Mouse (Mus musculus): Measurements from ENCODE around the gene Ermap. TPM values are rescaled to one million over a fixed set of nuclear protein-coding genes. Genes with fewer than 3 reads are reported as not detected.

The Ermap gene
- polyA plus RNA-seq, 1 experiment from 2014 or later, result 0.33 TPM

DNA sequence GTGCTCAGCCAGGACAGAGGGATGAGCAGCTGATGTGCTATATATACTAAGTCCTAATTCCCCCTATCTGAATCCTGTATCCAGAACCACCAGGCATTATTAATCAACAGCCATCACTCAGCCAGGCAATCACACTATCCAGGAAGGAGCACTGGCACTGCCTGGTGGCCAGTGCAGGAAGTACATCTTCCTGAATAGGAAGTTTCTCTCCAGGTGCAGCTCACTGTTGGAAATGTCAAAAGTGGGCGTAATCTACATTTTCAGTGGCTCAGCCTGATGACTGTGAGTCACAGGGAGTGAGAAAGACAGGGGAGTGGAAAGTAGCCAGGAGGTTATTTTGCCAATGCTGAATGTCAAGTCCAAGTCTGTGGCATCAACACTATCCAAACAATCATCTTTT, 33.9 kb upstream of the Ermap start:
- Histone ChIP-seq H3K4me3 (ENCODE audit: low read length) (no peak overlapping the region), H3K36me3 (ENCODE audit: control insufficient read depth, insufficient read depth, low read length) (peaks cover 23% of the 10 kb centered on the region), H3K27ac (ENCODE audit: low read depth, low read length) (no peak overlapping the region), H3K4me1 (ENCODE audit: control insufficient read depth, insufficient read depth, low read depth, low read length) (no peaks in the 10 kb centered on the region), H3K9me3 (ENCODE audit: control insufficient read depth, low read length) (no peaks in the 10 kb centered on the region), H3K4me2 (ENCODE audit: low read length) (no peak overlapping the region), H3K9ac (ENCODE audit: low read depth, low read length) (no peak overlapping the region), H3K27me3 (replicated peaks; ENCODE audit: control insufficient read depth, insufficient read depth, low read length) (no peaks in the 10 kb centered on the region)
- ATAC-seq, result no peak
- WGBS, result 86% methylated on average over 1 of the region's 1 CpGs

DNA sequence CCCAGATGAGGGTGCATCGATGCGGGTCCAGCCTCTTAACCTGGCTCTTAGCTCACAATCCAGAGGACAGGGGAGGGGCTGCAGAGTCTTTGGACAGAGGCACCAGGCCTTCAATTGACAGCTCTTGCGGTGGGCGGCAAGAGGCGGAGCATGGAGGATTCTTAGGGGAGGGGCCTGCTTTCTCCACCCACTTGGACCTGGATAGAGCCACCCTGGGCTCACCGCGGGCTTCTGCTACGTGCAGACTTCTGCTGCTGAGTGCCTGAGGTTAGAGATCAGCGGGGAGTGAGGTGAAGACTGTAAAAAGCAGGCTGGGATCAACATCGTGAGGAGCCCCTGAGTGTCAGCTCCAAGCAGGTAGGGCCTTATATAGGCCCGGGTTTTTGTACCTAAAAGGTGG, 28.4 kb upstream of the Ermap start, which contains the start of gene Tmem269:
Gene Tmem269, minus strand, starts transcription at position 49 of the 400 bp plus-strand sequence.
- WGBS, result 10% methylated on average over 11 of the region's 11 CpGs
- ATAC-seq, result peak; percentile 35

DNA sequence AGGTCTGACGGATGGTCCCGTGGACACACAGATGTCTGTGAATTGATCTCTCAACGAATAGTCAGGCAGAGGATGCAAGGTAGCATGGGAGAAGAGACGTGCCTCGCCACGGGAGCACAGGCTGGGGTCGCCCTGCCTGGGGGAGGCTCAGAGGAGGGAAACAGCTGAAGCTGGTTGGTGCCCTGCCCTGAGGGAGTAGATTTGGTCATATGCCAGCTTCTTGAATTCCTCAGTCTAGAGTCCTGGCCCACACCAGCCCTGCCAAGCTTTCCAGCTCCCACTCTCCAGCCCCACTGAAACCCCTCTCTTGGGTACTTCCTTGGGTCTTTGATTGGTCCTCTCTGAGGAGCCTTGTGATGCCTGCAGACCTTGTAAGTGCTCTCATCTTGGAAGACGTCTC, 26.9 kb upstream of the Ermap start:
- Histone ChIP-seq H3K36me3 (ENCODE audit: control insufficient read depth, insufficient read depth, low read length) (no peaks in the 10 kb centered on the region), H3K4me3 (ENCODE audit: low read length) (no peak overlapping the region), H3K4me1 (ENCODE audit: control insufficient read depth, insufficient read depth, low read depth, low read length) (no peaks in the 10 kb centered on the region), H3K27me3 (replicated peaks; ENCODE audit: control insufficient read depth, insufficient read depth, low read length) (no peaks in the 10 kb centered on the region), H3K4me2 (ENCODE audit: low read length) (no peak overlapping the region), H3K27ac (ENCODE audit: low read depth, low read length) (no peak overlapping the region), H3K9ac (ENCODE audit: low read depth, low read length) (no peak overlapping the region), H3K9me3 (ENCODE audit: control insufficient read depth, low read length) (no peaks in the 10 kb centered on the region)
- 63% methylated on average over 8 of the region's 8 CpGs for WGBS
- ATAC-seq, result no peak

More for the DNA sequence above, 28.4 kb upstream of the Ermap start, which contains the start of gene Tmem269:
- Histone ChIP-seq H3K27me3 (replicated peaks; ENCODE audit: control insufficient read depth, insufficient read depth, low read length) (no peaks in the 10 kb centered on the region), H3K36me3 (ENCODE audit: control insufficient read depth, insufficient read depth, low read length) (no peaks in the 10 kb centered on the region), H3K4me3 (ENCODE audit: low read length) (no peak within 1 kb of the TSS), H3K9ac (ENCODE audit: low read depth, low read length) (no peak within 1 kb of the TSS), H3K9me3 (ENCODE audit: control insufficient read depth, low read length) (no peaks in the 10 kb centered on the region), H3K4me1 (ENCODE audit: control insufficient read depth, insufficient read depth, low read depth, low read length) (no peaks in the 10 kb centered on the region), H3K4me2 (ENCODE audit: low read length) (no peak within 1 kb of the TSS), H3K27ac (ENCODE audit: low read depth, low read length) (no peak within 1 kb of the TSS)

DNA sequence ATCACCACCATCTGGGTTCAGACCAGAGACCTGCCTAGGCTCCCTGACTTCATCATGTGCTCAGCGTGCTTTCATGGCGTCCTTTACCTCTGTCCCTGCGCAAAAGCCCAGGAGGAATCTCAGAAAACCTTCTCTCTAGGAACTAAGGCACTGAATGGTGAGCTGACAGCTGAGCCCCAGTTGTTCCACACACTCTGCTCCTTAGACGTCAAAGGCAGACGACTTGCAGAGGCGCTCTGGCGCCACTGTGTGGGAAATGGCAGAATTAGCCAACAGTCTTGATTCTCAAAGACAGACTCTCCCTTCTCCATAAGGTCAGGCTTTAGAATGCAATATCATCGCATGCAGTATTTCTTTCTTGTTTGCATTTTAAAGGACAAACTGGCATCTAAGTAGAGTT, 14.9 kb upstream of the Ermap start:
- ATAC-seq, result peak; percentile 80
- WGBS, result 17% methylated on average over 8 of the region's 8 CpGs
- H3K4me1 ChIP-seq (ENCODE audit: control insufficient read depth, insufficient read depth, low read depth, low read length), result no peaks in the 10 kb centered on the region
- H3K36me3 ChIP-seq (ENCODE audit: control insufficient read depth, insufficient read depth, low read length), result peaks cover 6% of the 10 kb centered on the region
- no peaks in the 10 kb centered on the region for H3K9me3 ChIP-seq (ENCODE audit: control insufficient read depth, low read length)
- H3K27me3 ChIP-seq (replicated peaks; ENCODE audit: control insufficient read depth, insufficient read depth, low read length), result no peaks in the 10 kb centered on the region
- no peak overlapping the region for H3K27ac ChIP-seq (ENCODE audit: low read depth, low read length)
- H3K4me2 ChIP-seq (ENCODE audit: low read length), result no peak overlapping the region
- no peak overlapping the region for H3K9ac ChIP-seq (ENCODE audit: low read depth, low read length)
- no peak overlapping the region for H3K4me3 ChIP-seq (ENCODE audit: low read length)

DNA sequence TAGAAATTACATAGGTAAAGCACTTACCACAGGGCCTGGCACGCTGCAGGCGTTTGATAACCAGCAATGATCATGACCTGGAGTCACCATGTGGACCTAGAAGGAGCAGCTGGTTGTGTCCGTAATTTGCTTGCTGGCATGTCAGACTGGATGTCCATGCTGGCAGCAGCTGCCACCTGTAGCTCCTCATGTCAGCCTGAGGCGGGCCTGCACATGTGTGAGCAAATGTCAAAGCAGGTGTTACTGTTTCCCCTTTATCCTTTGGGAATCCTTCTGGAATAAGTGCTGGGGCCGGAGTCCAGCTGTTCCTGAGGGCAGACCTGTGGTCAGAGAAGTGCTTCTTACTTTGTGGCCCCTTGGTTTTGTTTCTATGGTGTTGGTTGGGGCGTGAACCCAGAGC, 8.3 kb upstream of the Ermap start:
- H3K9ac ChIP-seq (ENCODE audit: low read depth, low read length), result no peak overlapping the region

DNA sequence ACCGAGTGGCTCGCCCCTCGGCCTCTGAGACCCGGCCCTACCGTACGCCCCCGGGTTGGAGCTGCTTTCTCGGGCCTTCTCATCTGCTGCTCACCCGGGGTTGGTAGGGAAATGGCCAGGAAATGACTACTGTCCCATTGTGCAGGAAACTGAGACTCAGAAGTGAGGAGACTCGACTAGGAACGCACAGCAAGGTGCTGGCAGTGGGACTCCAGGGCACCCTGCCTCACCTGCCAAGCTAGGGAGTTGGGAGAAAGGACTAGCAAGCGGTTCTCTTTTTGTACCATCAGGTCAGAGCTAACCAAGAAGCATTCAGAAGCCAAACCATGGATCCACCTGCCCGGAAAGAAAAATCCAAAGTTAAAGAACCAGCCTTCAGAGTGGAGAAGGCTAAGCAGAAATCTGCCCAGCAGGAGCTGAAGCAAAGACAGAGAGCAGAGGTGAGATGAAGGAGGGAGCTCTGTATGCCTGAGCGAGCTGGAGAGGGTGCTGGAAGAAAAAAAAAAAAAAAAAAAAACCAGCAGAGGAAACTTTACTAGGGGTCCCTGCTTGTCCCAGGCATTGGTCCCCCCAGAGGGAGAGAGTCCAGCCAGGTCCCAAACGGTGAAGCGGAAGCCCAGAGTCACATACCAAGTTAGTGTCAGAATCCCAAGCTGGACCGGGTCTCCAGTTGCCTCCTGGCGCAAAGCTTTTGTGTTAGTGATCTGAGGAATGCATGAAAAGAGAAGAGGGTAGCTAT, 5.9 kb upstream of the Ermap start:
- peaks cover 15% of the 10 kb centered on the region for H3K4me1 ChIP-seq (ENCODE audit: control insufficient read depth, insufficient read depth, low read depth, low read length)
- no peaks in the 10 kb centered on the region for H3K36me3 ChIP-seq (ENCODE audit: control insufficient read depth, insufficient read depth, low read length)
- H3K4me2 ChIP-seq (ENCODE audit: low read length), result peak overlapping the region; percentile 76
- ATAC-seq, result no peak
- peak overlapping the region; percentile 89 for H3K9ac ChIP-seq (ENCODE audit: low read depth, low read length)
- H3K4me3 ChIP-seq (ENCODE audit: low read length), result peak overlapping the region; percentile 83
- H3K27me3 ChIP-seq (replicated peaks; ENCODE audit: control insufficient read depth, insufficient read depth, low read length), result no peaks in the 10 kb centered on the region
- no peaks in the 10 kb centered on the region for H3K9me3 ChIP-seq (ENCODE audit: control insufficient read depth, low read length)
- WGBS, result 3% methylated on average over 18 of the region's 18 CpGs
- H3K27ac ChIP-seq (ENCODE audit: low read depth, low read length), result peak overlapping the region; percentile 86

More for the DNA sequence above, 8.3 kb upstream of the Ermap start:
- WGBS, result 73% methylated on average over 6 of the region's 6 CpGs
- peaks cover 6% of the 10 kb centered on the region for H3K36me3 ChIP-seq (ENCODE audit: control insufficient read depth, insufficient read depth, low read length)
- no peak for ATAC-seq
- H3K27ac ChIP-seq (ENCODE audit: low read depth, low read length), result no peak overlapping the region
- no peaks in the 10 kb centered on the region for H3K27me3 ChIP-seq (replicated peaks; ENCODE audit: control insufficient read depth, insufficient read depth, low read length)
- H3K4me2 ChIP-seq (ENCODE audit: low read length), result peak overlapping the region; percentile 76; the same call in 1 of the 2 replicates
- H3K9me3 ChIP-seq (ENCODE audit: control insufficient read depth, low read length), result no peaks in the 10 kb centered on the region
- H3K4me1 ChIP-seq (ENCODE audit: control insufficient read depth, insufficient read depth, low read depth, low read length), result peaks cover 15% of the 10 kb centered on the region
- no peak overlapping the region for H3K4me3 ChIP-seq (ENCODE audit: low read length)

DNA sequence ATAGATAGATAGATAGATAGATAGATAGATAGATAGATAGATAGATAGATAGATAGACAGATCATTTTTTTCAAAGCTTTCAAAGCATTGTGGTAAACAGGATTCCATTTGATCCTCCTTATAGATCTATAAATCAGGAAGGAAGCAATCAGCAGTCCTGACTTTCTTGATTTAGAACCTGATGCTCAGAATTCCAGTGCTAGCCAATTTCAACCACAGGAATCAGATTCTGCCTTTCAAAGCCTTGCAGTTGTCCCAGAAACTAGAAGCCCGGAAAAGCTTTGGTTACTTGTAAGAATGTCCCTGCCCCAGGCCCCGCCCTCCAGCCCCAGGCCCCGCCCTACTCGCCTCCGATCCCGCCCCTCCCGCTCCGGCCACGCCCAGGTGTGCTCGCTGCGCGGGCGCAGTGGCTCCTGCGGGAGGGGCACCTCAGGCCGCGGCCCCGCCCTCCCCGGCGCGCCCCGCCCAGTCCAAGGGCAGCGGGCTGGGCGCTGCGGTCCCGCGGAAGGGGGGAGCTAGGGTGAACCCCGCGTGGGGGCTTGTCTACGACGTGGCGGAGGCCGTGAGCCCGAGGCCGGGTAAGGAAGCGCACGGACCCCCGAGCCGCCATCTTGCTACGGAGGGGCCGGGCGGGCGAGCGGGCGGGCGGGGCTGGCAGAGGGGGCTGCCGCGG, 5.2 kb upstream of the Ermap start, which contains the start of gene Svbp:
Gene Svbp, plus strand, starts transcription at position 398 of the 673 bp plus-strand sequence.
- Histone ChIP-seq H3K4me2 (ENCODE audit: low read length) (peak within 1 kb of the TSS; percentile 76), H3K27ac (ENCODE audit: low read depth, low read length) (peak within 1 kb of the TSS; percentile 86), H3K4me3 (ENCODE audit: low read length) (peak within 1 kb of the TSS; percentile 83), H3K36me3 (ENCODE audit: control insufficient read depth, insufficient read depth, low read length) (no peaks in the 10 kb centered on the region), H3K9me3 (ENCODE audit: control insufficient read depth, low read length) (no peaks in the 10 kb centered on the region), H3K9ac (ENCODE audit: low read depth, low read length) (peak within 1 kb of the TSS; percentile 89), H3K4me1 (ENCODE audit: control insufficient read depth, insufficient read depth, low read depth, low read length) (peaks cover 15% of the 10 kb centered on the region), H3K27me3 (replicated peaks; ENCODE audit: control insufficient read depth, insufficient read depth, low read length) (no peaks in the 10 kb centered on the region)
- ATAC-seq, result peak; percentile 93
- under 1% methylated on average over 36 of the region's 47 CpGs for WGBS

DNA sequence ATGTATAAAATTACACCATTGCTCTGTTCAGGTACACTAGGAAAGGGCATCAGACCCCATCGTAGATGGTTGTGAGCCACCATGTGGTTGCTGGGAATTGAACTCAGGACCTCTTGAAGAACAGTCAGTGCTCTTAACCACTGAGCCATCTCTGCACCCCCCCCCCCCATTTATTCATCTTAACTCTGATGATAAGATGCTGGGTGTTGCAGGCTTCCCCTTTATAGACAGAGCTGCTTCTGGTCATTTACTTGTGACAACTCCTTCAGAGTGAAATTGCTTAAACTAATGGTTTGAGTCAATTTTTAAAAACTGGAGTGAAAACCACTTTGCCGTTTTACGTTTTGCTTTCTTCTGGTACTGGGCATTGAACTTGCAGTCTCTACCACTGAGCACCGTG, 2.9 kb upstream of the Ermap start:
- no peak overlapping the region for H3K9ac ChIP-seq (ENCODE audit: low read depth, low read length)
- no peaks in the 10 kb centered on the region for H3K9me3 ChIP-seq (ENCODE audit: control insufficient read depth, low read length)
- H3K36me3 ChIP-seq (ENCODE audit: control insufficient read depth, insufficient read depth, low read length), result no peaks in the 10 kb centered on the region
- H3K27ac ChIP-seq (ENCODE audit: low read depth, low read length), result no peak overlapping the region
- H3K4me2 ChIP-seq (ENCODE audit: low read length), result no peak overlapping the region
- no peak overlapping the region for H3K4me3 ChIP-seq (ENCODE audit: low read length)
- WGBS, result 94% methylated on average over 4 of the region's 4 CpGs
- peaks cover 10% of the 10 kb centered on the region for H3K4me1 ChIP-seq (ENCODE audit: control insufficient read depth, insufficient read depth, low read depth, low read length)
- H3K27me3 ChIP-seq (replicated peaks; ENCODE audit: control insufficient read depth, insufficient read depth, low read length), result no peaks in the 10 kb centered on the region
- ATAC-seq, result no peak

DNA sequence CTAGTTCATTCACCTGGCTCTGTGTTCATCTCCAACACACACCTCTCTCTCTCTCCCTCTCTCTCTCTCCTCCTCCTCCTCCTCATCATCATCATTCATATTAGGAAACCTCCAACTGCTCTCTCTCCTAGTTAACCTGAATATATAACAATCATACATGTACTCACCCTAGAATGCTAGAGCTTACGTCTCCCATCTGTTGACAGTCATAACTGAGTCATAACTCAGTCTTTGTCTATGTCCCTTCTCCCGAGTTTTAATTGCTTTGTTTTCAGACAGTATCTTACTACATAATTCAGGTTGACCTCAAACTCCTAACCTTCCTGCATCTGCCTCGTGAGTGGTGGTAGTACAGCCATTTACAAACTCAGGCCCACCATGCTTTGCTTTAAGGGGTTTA, 1.5 kb upstream of the Ermap start:
- no peaks in the 10 kb centered on the region; the same call in 1 of the 2 replicates for H3K4me1 ChIP-seq (ENCODE audit: control insufficient read depth, insufficient read depth, low read depth, low read length)
- no peak for ATAC-seq
- no peak overlapping the region for H3K9ac ChIP-seq (ENCODE audit: low read depth, low read length)
- H3K4me3 ChIP-seq (ENCODE audit: low read length), result no peak overlapping the region
- no peak overlapping the region for H3K4me2 ChIP-seq (ENCODE audit: low read length)
- H3K27me3 ChIP-seq (replicated peaks; ENCODE audit: control insufficient read depth, insufficient read depth, low read length), result no peaks in the 10 kb centered on the region
- H3K9me3 ChIP-seq (ENCODE audit: control insufficient read depth, low read length), result no peaks in the 10 kb centered on the region
- no peak overlapping the region for H3K27ac ChIP-seq (ENCODE audit: low read depth, low read length)
- no peaks in the 10 kb centered on the region for H3K36me3 ChIP-seq (ENCODE audit: control insufficient read depth, insufficient read depth, low read length)
- whole genome bisulfite sequencing, result 76% methylated on average over 3 of the region's 3 CpGs
